Mouse (Mus musculus): ENCODE results near the gene Serping1.

The Serping1 gene

GRCm38 (mm10) chr2:84779210-84779609 is 4.0 kb upstream of the Serping1 start:
- DNase-seq, result no peak

GRCm38 (mm10) chr2:84777706-84778105 is 2.5 kb upstream of the Serping1 start:
- DNase-seq, result no peak

GRCm38 (mm10) chr2:84775665-84776064 is 421 bp upstream of the Serping1 start:
- no peak for DNase-seq

GRCm38 (mm10) chr2:84774751-84775150 is 493 bp downstream of the Serping1 start:
- DNase-seq, result peak; percentile 60 to 67

- DNase-seq, result no peak
These were observed 2.0 kb downstream of the Serping1 start for GRCm38 (mm10) chr2:84773195-84773594.

- no peak for DNase-seq
These were observed 2.8 kb downstream of the Serping1 start for GRCm38 (mm10) chr2:84772454-84772853.

GRCm38 (mm10) chr2:84770501-84770900 is 4.7 kb downstream of the Serping1 start:
- no peak for DNase-seq

- DNase-seq, result no peak
These were observed 12.4 kb downstream of the Serping1 start for GRCm38 (mm10) chr2:84762818-84763217.

- DNase-seq, result no peak
These were observed 12.9 kb downstream of the Serping1 start for GRCm38 (mm10) chr2:84762295-84762694.

GRCm38 (mm10) chr2:84761840-84762239 is 13.4 kb downstream of the Serping1 start:
- DNase-seq, result no peak

- no peak for DNase-seq
These were observed 13.9 kb downstream of the Serping1 start for GRCm38 (mm10) chr2:84761309-84761708.

- DNase-seq, result no peak
These were observed 14.5 kb downstream of the Serping1 start for GRCm38 (mm10) chr2:84760777-84761176.

GRCm38 (mm10) chr2:84758542-84759127 is 16.6 kb downstream of the Serping1 start:
- DNase-seq, result peak; percentile 71 to 78

- DNase-seq, result no peak
These were observed 18.1 kb downstream of the Serping1 start for GRCm38 (mm10) chr2:84757026-84757682.

GRCm38 (mm10) chr2:84756245-84756644 is 19.0 kb downstream of the Serping1 start:
- peak; percentile 62 to 81 for DNase-seq

- no peak for DNase-seq
These were observed 25.1 kb downstream of the Serping1 start for GRCm38 (mm10) chr2:84750115-84750514.

GRCm38 (mm10) chr2:84744126-84744525 is 31.1 kb downstream of the Serping1 start:
- DNase-seq, result peak in 1 of 2 experiments; percentile 34

GRCm38 (mm10) chr2:84743561-84743960 is 31.7 kb downstream of the Serping1 start, which contains the start of gene Gm19426:
Gene Gm19426, minus strand, starts transcription at chr2:84743655.
- DNase-seq, result peak; percentile 82 to 86

- DNase-seq, result peak in 1 of 2 experiments; percentile 42
These were observed 32.6 kb downstream of the Serping1 start for GRCm38 (mm10) chr2:84742451-84743283.

GRCm38 (mm10) chr2:84741841-84742450 is 33.3 kb downstream of the Serping1 start:
- DNase-seq, result no peak

GRCm38 (mm10) chr2:84740608-84741333 is 34.5 kb downstream of the Serping1 start:
- DNase-seq, result peak in 1 of 2 experiments; percentile 61

- DNase-seq, result peak; percentile 71 to 78
These were observed 36.9 kb downstream of the Serping1 start for GRCm38 (mm10) chr2:84738271-84738911.
